Mouse (Mus musculus): Measurements from ENCODE around the gene Cd274.
"Not testable (repeated sequence)": the region's sequence is repeated elsewhere in the genome, so short reads cannot be mapped to it uniquely, and the experiment has no call there.

Cd274 gene

GRCm38 (mm10) chr19:29399786-29400185, 32.5 kb downstream of the Cd274 start:
- no peak for DNase-seq

DNA sequence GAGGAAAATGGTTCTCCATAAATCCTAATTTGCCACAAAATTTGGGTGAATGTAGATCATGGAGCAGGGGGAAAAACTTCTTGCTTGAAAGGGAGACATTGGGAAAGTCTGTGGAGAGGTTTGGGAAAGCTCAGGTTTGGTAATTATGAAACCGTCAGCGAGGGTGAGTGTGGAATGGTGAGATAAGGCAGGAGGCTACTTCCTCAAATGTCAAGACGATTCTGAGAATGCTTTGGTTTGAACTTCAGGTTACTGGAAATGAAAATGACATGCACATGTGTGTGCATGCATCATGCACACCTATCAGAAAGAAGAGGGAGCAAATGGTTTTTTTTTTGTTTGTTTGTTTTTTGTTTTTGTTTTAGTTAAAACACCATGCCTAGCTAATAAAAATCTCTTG, 33.2 kb downstream of the Cd274 start:
- DNase-seq, result no peak

DNA sequence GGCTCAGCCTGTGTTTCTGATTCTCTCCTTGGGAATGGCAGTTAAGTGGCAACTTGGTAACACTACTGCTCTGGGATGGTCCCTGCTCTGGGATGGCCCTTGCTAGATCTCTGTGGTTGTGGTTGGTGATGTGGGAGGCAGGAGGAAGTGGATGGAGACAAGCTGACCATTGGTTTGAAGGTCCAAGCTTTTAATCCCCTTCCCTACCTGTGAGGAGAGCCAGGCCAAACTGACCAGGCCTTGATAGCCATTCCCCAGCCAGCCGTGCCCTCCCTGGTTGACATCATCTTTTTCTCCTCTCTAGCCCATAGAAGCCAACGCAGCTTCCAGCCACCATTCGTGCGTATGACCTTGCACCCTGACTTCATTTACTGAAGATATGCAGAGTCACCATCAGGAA, 35.4 kb downstream of the Cd274 start:
- DNase-seq, result no peak

- DNase-seq, result no peak
These were observed 36.0 kb downstream of the Cd274 start for GRCm38 (mm10) chr19:29403251-29403650.

DNA sequence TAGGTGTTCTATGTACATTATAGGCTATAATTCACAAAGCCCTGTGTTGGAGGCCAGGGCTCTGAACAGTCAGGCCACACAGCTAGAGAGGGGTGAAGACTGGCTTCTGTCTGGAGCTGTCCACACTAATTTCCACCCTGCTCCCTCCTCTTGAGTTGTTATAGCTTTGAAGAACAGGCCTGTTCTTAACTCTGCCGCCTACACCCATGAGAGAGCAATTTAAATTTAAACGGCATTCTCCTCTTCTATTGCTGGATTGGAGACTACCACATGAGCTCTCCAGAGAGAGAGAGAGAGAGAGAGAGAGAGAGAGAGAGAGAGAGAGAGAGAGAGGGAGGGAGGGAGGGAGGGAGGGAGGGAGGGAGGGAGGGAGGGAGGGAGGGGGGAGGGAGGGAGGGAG, 38.1 kb downstream of the Cd274 start:
- DNase-seq, result no peak

- DNase-seq, result no peak
These were observed 39.1 kb downstream of the Cd274 start for GRCm38 (mm10) chr19:29406042-29407017.

DNA sequence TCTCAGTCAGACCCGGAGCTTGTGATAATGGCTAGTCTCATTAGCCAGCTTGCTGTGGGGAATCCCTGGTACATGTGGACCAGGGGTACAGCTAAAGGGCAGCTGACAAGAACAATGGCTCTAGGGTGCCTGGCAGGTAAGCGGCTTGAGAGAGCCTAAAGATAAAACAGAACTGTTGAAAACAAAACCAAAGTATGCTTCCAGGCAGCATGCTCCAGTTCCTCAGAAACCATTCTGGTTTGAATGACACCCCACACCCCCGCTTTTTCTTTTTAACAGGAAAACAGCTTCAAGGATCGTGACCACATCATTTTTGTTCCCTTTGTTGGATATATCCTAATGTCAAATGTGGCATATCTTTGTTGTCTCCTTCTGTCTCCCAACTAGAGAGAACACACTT, 43.4 kb downstream of the Cd274 start, which contains the start of gene Pdcd1lg2:
TSS of gene Pdcd1lg2 (plus strand) at position 301 of the 400 bp plus-strand sequence.
- DNase-seq, result no peak

GRCm38 (mm10) chr19:29412476-29413420, 45.5 kb downstream of the Cd274 start:
- no peak for DNase-seq

GRCm38 (mm10) chr19:29414513-29414912, 47.3 kb downstream of the Cd274 start:
- no peak for DNase-seq

GRCm38 (mm10) chr19:29414917-29415316, 47.7 kb downstream of the Cd274 start:
- DNase-seq, result not testable (repeated sequence)

- no peak for DNase-seq
These were observed 49.2 kb downstream of the Cd274 start for GRCm38 (mm10) chr19:29416393-29416902.

- DNase-seq, result no peak
These were observed 49.9 kb downstream of the Cd274 start for GRCm38 (mm10) chr19:29417188-29417587.

DNA sequence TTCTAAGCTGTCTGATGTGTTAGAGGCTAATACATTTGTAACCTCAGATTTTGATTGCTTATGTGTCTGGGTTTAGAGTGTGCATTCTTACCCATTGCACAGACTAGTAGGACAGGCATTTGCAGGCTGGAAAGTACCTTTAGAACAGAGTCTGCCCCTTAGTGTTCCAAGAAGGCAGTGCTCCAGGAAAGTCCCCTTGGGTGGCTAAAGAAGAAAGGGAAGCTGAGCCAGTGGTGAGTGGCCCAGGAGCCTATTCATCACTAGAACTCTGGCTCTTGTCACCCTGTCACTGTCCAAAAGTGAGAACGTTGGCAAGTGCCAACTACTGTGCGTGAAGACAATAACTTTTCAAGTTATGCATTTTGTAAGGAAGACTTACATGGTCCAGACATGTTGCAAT, 50.6 kb downstream of the Cd274 start:
- DNase-seq, result no peak

GRCm38 (mm10) chr19:29418661-29419115, 51.4 kb downstream of the Cd274 start:
- DNase-seq, result peak; percentile 45 to 54

DNA sequence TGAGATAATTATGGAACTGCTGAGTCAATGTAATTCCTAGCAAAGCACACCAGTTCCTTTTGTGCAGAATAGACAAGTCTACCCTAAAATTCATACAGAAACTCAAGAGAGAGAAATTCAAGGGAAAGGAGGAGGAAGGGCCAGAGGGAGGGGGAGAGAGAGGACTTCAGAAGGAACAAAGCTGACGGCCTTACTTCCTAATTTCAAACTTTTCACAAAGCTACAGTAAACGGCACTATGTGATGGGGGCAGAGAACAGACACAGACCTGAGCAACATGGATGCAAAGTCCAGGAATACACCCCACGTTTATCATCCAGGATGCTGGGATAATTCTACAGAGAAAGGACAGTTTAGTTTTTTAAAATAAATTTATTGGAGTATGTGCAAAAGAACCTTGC, 52.3 kb downstream of the Cd274 start:
- DNase-seq, result no peak

DNA sequence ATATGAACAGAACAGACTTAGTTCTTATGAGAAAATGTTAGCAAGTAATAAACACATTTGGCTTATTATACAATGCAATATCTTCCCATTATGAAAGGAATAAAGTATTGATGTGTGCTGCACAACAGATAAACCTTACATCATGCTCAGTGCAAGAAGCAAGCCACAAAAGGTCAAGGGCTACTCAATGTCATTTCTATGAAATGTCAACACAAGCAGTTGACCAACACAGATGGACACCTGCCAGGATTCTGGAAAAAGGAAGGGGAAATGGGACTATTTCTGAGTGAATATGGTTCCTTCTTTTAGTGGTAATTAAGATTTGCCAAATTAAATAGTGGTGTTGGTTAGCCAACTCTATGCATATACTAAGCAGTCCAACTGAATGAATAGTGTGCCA, 52.7 kb downstream of the Cd274 start:
- peak in 1 of 2 experiments; percentile 37 for DNase-seq

DNA sequence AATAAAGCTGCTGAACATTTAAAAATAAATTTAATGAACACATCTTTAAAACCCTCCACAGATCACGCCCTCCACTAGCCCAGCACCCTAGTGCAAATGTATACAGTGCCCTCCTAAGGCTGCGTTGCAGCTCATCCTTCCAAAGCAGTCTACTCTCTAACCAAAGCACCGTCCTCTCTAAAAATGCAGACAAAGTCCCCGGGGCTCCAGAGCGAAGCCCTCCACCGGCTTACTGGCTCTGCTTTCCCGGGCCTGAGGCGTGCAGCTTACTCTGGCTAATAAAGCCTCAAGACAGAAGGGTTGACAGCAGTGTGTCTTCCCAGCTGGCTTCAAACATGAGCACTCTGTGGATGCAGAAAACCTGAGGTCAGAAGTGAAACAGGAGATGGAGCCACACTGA, 53.1 kb downstream of the Cd274 start:
- no peak for DNase-seq

- DNase-seq, result no peak
These were observed 54.9 kb downstream of the Cd274 start for GRCm38 (mm10) chr19:29422013-29422645.

DNA sequence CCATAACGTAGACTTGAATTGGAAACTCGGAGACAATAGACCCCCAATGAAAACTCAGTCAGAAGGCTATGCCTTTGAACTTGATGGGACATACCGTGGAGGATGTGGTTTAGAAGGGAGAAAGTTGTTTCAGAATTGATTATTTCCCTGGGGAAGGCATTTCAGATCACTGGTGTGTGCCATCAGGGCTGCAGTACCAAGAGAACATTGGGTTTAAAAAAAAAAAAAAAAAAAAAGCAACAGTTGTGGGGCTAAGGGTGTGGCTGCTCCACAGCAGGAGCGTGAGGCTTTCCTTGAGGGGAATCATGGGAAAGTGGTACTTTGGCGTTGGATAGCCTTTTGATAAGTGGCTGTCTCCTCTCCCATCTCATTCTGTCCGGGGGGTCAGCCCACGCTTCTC, 55.5 kb downstream of the Cd274 start:
- no peak for DNase-seq

- no peak for DNase-seq
These were observed 63.3 kb downstream of the Cd274 start for GRCm38 (mm10) chr19:29430516-29430915.

DNA sequence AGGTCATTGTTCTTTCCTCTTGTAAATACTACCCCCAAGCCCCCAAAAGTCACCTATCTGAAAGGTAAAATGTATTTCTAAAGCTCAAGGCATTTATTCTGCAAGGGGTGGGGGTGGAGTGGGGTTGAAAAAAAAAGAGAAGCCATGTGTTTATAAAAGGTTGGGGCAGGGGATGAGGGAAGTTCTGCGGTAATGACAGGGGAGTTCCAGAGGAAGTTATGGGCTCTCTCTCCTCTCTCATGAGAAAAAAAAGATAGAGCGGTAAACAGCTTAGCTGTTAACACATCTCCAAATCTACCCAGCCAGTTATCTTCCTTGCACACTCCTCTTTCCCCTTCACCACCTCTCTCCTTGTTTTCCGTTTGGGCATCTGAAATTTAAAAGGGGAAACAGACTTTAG, 63.7 kb downstream of the Cd274 start:
- DNase-seq, result no peak

GRCm38 (mm10) chr19:29436793-29437479, 69.7 kb downstream of the Cd274 start:
- DNase-seq, result no peak

All from lung, postnatal 4 days (tissue).